Mouse (Mus musculus): ENCODE measurements around the gene Calm2.

- TF ChIP-seq CTCF (IDR thresholded peaks at IDR 0.05; ENCODE audit: borderline replicate concordance, insufficient read depth, low read depth, low read length): no peak
- no peak for TF ChIP-seq POLR2A (IDR thresholded peaks at IDR 0.05; ENCODE audit: borderline replicate concordance, insufficient read depth, low read length)
Measured at GRCm38 (mm10) chr17:87482867-87483266, 36.1 kb upstream of the Calm2 start.

Measured in cerebellum, adult 2 months (tissue).